Mouse (Mus musculus): ENCODE results near the gene D17H6S53E. TPM values are rescaled to one million over a fixed set of nuclear protein-coding genes. Genes with fewer than 3 reads are reported as not detected.

Gene D17H6S53E
- polyA plus RNA-seq, 1 experiment from 2014 or later = 6.0 TPM

- DNase-seq (ENCODE audit: low spot score) = no peak
- whole genome bisulfite sequencing = 74% methylated on average over 3 of the region's 3 CpGs
- H3K27me3 ChIP-seq (ENCODE audit: control insufficient read depth, insufficient read depth, low read length) = no peaks in the 10 kb centered on the region
- no peak overlapping the region for H3K4me2 ChIP-seq (replicated peaks)
- no peaks in the 10 kb centered on the region for H3K4me1 ChIP-seq (replicated peaks; ENCODE audit: control insufficient read depth, insufficient read depth, low read length)
- no peak overlapping the region for H3K27ac ChIP-seq
- H3K9ac ChIP-seq = no peak overlapping the region
- ATAC-seq (ENCODE audit: low FRiP score) = no peak
- no peaks in the 10 kb centered on the region for H3K36me3 ChIP-seq (replicated peaks; ENCODE audit: control insufficient read depth, insufficient read depth)
- H3K4me3 ChIP-seq (replicated peaks; ENCODE audit: low read length) = no peak overlapping the region
- no peaks in the 10 kb centered on the region for H3K9me3 ChIP-seq (ENCODE audit: control insufficient read depth, low read length)
These were observed 47.2 kb downstream of the D17H6S53E start for GRCm38 (mm10) chr17:35173329-35173728.

GRCm38 (mm10) chr17:35174201-35174977 lies 48.2 kb downstream of the D17H6S53E start:
- Histone ChIP-seq H3K9ac (no peak overlapping the region), H3K4me1 (replicated peaks; ENCODE audit: control insufficient read depth, insufficient read depth, low read length) (no peaks in the 10 kb centered on the region), H3K27ac (no peak overlapping the region), H3K4me3 (replicated peaks; ENCODE audit: low read length) (no peak overlapping the region), H3K9me3 (ENCODE audit: control insufficient read depth, low read length) (no peaks in the 10 kb centered on the region), H3K4me2 (replicated peaks) (no peak overlapping the region), H3K27me3 (ENCODE audit: control insufficient read depth, insufficient read depth, low read length) (no peaks in the 10 kb centered on the region), H3K36me3 (replicated peaks; ENCODE audit: control insufficient read depth, insufficient read depth) (no peaks in the 10 kb centered on the region)
- WGBS = 75% methylated on average over 8 of the region's 8 CpGs
- ATAC-seq (ENCODE audit: low FRiP score) (no peak), DNase-seq (ENCODE audit: low spot score) (no peak)

- DNase-seq (ENCODE audit: low spot score) = no peak
- Histone ChIP-seq H3K4me3 (replicated peaks; ENCODE audit: low read length) (no peak overlapping the region), H3K9ac (no peak overlapping the region), H3K9me3 (ENCODE audit: control insufficient read depth, low read length) (no peaks in the 10 kb centered on the region), H3K36me3 (replicated peaks; ENCODE audit: control insufficient read depth, insufficient read depth) (no peaks in the 10 kb centered on the region), H3K4me2 (replicated peaks) (no peak overlapping the region), H3K27me3 (ENCODE audit: control insufficient read depth, insufficient read depth, low read length) (no peaks in the 10 kb centered on the region), H3K4me1 (replicated peaks; ENCODE audit: control insufficient read depth, insufficient read depth, low read length) (no peaks in the 10 kb centered on the region), H3K27ac (no peak overlapping the region)
- 85% methylated on average over 6 of the region's 6 CpGs for WGBS
- no peak for ATAC-seq (ENCODE audit: low FRiP score)
These were observed 49.2 kb downstream of the D17H6S53E start for GRCm38 (mm10) chr17:35175382-35175781.

GRCm38 (mm10) chr17:35175968-35176367 lies 49.8 kb downstream of the D17H6S53E start, which contains the start of gene Aif1:
Gene Aif1 (minus strand): TSS chr17:35176068.
- H3K27ac ChIP-seq = no peak within 1 kb of the TSS
- no peak for DNase-seq (ENCODE audit: low spot score)
- ATAC-seq (ENCODE audit: low FRiP score) = no peak
- 39% methylated on average over 2 of the region's 2 CpGs for WGBS
- no peaks in the 10 kb centered on the region for H3K36me3 ChIP-seq (replicated peaks; ENCODE audit: control insufficient read depth, insufficient read depth)
- H3K4me1 ChIP-seq (replicated peaks; ENCODE audit: control insufficient read depth, insufficient read depth, low read length) = no peaks in the 10 kb centered on the region
- no peak within 1 kb of the TSS for H3K4me3 ChIP-seq (replicated peaks; ENCODE audit: low read length)
- H3K27me3 ChIP-seq (ENCODE audit: control insufficient read depth, insufficient read depth, low read length) = no peaks in the 10 kb centered on the region
- no peak within 1 kb of the TSS for H3K9ac ChIP-seq
- no peaks in the 10 kb centered on the region for H3K9me3 ChIP-seq (ENCODE audit: control insufficient read depth, low read length)
- H3K4me2 ChIP-seq (replicated peaks) = no peak within 1 kb of the TSS

Other genes starting within 250 kb of the D17H6S53E start
- 3.0 and 3.3 TPM in 2 replicates for gene Zbtb12, start 246.9 kb upstream of the D17H6S53E start, polyA plus RNA-seq (2014; fragmentation: Nextera tagmentation; extraction: Ambion mirVana)
- not detected in 2 replicates for gene Gm20547, start 244.3 kb upstream of the D17H6S53E start, polyA plus RNA-seq (2014; fragmentation: Nextera tagmentation; extraction: Ambion mirVana)
- 1.2 and 1.8 TPM in 2 replicates for gene C2, start 228.1 kb upstream of the D17H6S53E start, polyA plus RNA-seq (2014; fragmentation: Nextera tagmentation; extraction: Ambion mirVana)
- gene Ehmt2, start 227.9 kb upstream of the D17H6S53E start, polyA plus RNA-seq (2014; fragmentation: Nextera tagmentation; extraction: Ambion mirVana) = 72.6 and 82.1 TPM in 2 replicates
- gene Slc44a4, start 211.9 kb upstream of the D17H6S53E start, polyA plus RNA-seq (2014; fragmentation: Nextera tagmentation; extraction: Ambion mirVana) = 0.11 and 0.12 TPM in 2 replicates
- gene Neu1, start 195.1 kb upstream of the D17H6S53E start, polyA plus RNA-seq (2014; fragmentation: Nextera tagmentation; extraction: Ambion mirVana) = 26.9 and 27.2 TPM in 2 replicates
- gene Hspa1b, start 167.1 kb upstream of the D17H6S53E start, polyA plus RNA-seq (2014; fragmentation: Nextera tagmentation; extraction: Ambion mirVana) = 0.34 and 0.56 TPM in 2 replicates
- not detected in 2 replicates for gene Gm20481, start 156.5 kb upstream of the D17H6S53E start, polyA plus RNA-seq (2014; fragmentation: Nextera tagmentation; extraction: Ambion mirVana)
- 7.5 and 11.6 TPM in 2 replicates for gene Hspa1a, start 154.2 kb upstream of the D17H6S53E start, polyA plus RNA-seq (2014; fragmentation: Nextera tagmentation; extraction: Ambion mirVana)
- gene Hspa1l, start 153.7 kb upstream of the D17H6S53E start, polyA plus RNA-seq (2014; fragmentation: Nextera tagmentation; extraction: Ambion mirVana) = 1.9 TPM in 2 replicates
- 92.9 and 97.8 TPM in 2 replicates for gene Lsm2, start 144.5 kb upstream of the D17H6S53E start, polyA plus RNA-seq (2014; fragmentation: Nextera tagmentation; extraction: Ambion mirVana)
- 51.0 and 51.6 TPM in 2 replicates for gene Vars, start 125.4 kb upstream of the D17H6S53E start, polyA plus RNA-seq (2014; fragmentation: Nextera tagmentation; extraction: Ambion mirVana)
- gene Vwa7, start 109.8 kb upstream of the D17H6S53E start, polyA plus RNA-seq (2014; fragmentation: Nextera tagmentation; extraction: Ambion mirVana) = 0.13 and 0.16 TPM in 2 replicates
- gene Sapcd1, start 98.4 kb upstream of the D17H6S53E start, polyA plus RNA-seq (2014; fragmentation: Nextera tagmentation; extraction: Ambion mirVana) = 1.4 and 1.7 TPM in 2 replicates
- 1.5 and 2.4 TPM in 2 replicates for gene Msh5, start 79.6 kb upstream of the D17H6S53E start, polyA plus RNA-seq (2014; fragmentation: Nextera tagmentation; extraction: Ambion mirVana)
- 23.8 and 24.7 TPM in 2 replicates for gene Clic1, start 76.4 kb upstream of the D17H6S53E start, polyA plus RNA-seq (2014; fragmentation: Nextera tagmentation; extraction: Ambion mirVana)
- 295 and 328 TPM in 2 replicates for gene Ddah2, start 67.3 kb upstream of the D17H6S53E start, polyA plus RNA-seq (2014; fragmentation: Nextera tagmentation; extraction: Ambion mirVana)
- gene Ly6g6c, start 61.0 kb upstream of the D17H6S53E start, polyA plus RNA-seq (2014; fragmentation: Nextera tagmentation; extraction: Ambion mirVana) = not detected in 2 replicates
- 0.21 and 0.42 TPM in 2 replicates for gene Mpig6b, start 60.2 kb upstream of the D17H6S53E start, polyA plus RNA-seq (2014; fragmentation: Nextera tagmentation; extraction: Ambion mirVana)
- not detected in 2 replicates for gene Ly6g6e, start 49.5 kb upstream of the D17H6S53E start, polyA plus RNA-seq (2014; fragmentation: Nextera tagmentation; extraction: Ambion mirVana)
- 0.82 and 0.94 TPM in 2 replicates for gene Ly6g6d, start 48.3 kb upstream of the D17H6S53E start, polyA plus RNA-seq (2014; fragmentation: Nextera tagmentation; extraction: Ambion mirVana)
- gene Ly6g6f, start 40.8 kb upstream of the D17H6S53E start, polyA plus RNA-seq (2014; fragmentation: Nextera tagmentation; extraction: Ambion mirVana) = 0.23 TPM in 1 of 2 replicates, not detected in the other
- 86.8 and 89.1 TPM in 2 replicates for gene Abhd16a, start 37.1 kb upstream of the D17H6S53E start, polyA plus RNA-seq (2014; fragmentation: Nextera tagmentation; extraction: Ambion mirVana)
- gene Ly6g5c, start 18.1 kb upstream of the D17H6S53E start, polyA plus RNA-seq (2014; fragmentation: Nextera tagmentation; extraction: Ambion mirVana) = not detected in 2 replicates
- 0.44 and 1.0 TPM in 2 replicates for gene Ly6g5b, start 10.9 kb upstream of the D17H6S53E start, polyA plus RNA-seq (2014; fragmentation: Nextera tagmentation; extraction: Ambion mirVana)
- 21.9 and 22.0 TPM in 2 replicates for gene Gpank1, start 4.9 kb upstream of the D17H6S53E start, polyA plus RNA-seq (2014; fragmentation: Nextera tagmentation; extraction: Ambion mirVana)
- 321 and 339 TPM in 2 replicates for gene Csnk2b, start 4.3 kb upstream of the D17H6S53E start, polyA plus RNA-seq (2014; fragmentation: Nextera tagmentation; extraction: Ambion mirVana)
- 0.39 TPM in 1 of 2 replicates, not detected in the other for gene Apom, start 5.7 kb downstream of the D17H6S53E start, polyA plus RNA-seq (2014; fragmentation: Nextera tagmentation; extraction: Ambion mirVana)
- gene Bag6, start 8.8 kb downstream of the D17H6S53E start, polyA plus RNA-seq (2014; fragmentation: Nextera tagmentation; extraction: Ambion mirVana) = 90.2 and 98.2 TPM in 2 replicates
- gene Prrc2a, start 38.5 kb downstream of the D17H6S53E start, polyA plus RNA-seq (2014; fragmentation: Nextera tagmentation; extraction: Ambion mirVana) = 152 and 168 TPM in 2 replicates
- 7.8 and 8.7 TPM in 2 replicates for gene Aif1, start 49.7 kb downstream of the D17H6S53E start, polyA plus RNA-seq (2014; fragmentation: Nextera tagmentation; extraction: Ambion mirVana)
- gene Lst1, start 62.1 kb downstream of the D17H6S53E start, polyA plus RNA-seq (2014; fragmentation: Nextera tagmentation; extraction: Ambion mirVana) = 8.2 and 13.3 TPM in 2 replicates
- gene Ltb, start 68.1 kb downstream of the D17H6S53E start, polyA plus RNA-seq (2014; fragmentation: Nextera tagmentation; extraction: Ambion mirVana) = 0.29 and 0.39 TPM in 2 replicates
- gene Tnf, start 75.6 kb downstream of the D17H6S53E start, polyA plus RNA-seq (2014; fragmentation: Nextera tagmentation; extraction: Ambion mirVana) = not detected in 2 replicates
- gene Lta, start 79.0 kb downstream of the D17H6S53E start, polyA plus RNA-seq (2014; fragmentation: Nextera tagmentation; extraction: Ambion mirVana) = 0.23 and 0.55 TPM in 2 replicates
- gene Gm16181, start 94.5 kb downstream of the D17H6S53E start, polyA plus RNA-seq (2014; fragmentation: Nextera tagmentation; extraction: Ambion mirVana) = not detected in 2 replicates
- gene Atp6v1g2, start 107.3 kb downstream of the D17H6S53E start, polyA plus RNA-seq (2014; fragmentation: Nextera tagmentation; extraction: Ambion mirVana) = 122 and 138 TPM in 2 replicates
- gene Nfkbil1, start 109.4 kb downstream of the D17H6S53E start, polyA plus RNA-seq (2014; fragmentation: Nextera tagmentation; extraction: Ambion mirVana) = 3.5 and 3.8 TPM in 2 replicates
- gene Ddx39b, start 115.4 kb downstream of the D17H6S53E start, polyA plus RNA-seq (2014; fragmentation: Nextera tagmentation; extraction: Ambion mirVana) = 341 and 346 TPM in 2 replicates
- gene H2-D1, start 136.4 kb downstream of the D17H6S53E start, polyA plus RNA-seq (2014; fragmentation: Nextera tagmentation; extraction: Ambion mirVana) = 95.5 and 98.1 TPM in 2 replicates
- 0.25 and 0.27 TPM in 2 replicates for gene H2-Q1, start 194.0 kb downstream of the D17H6S53E start, polyA plus RNA-seq (2014; fragmentation: Nextera tagmentation; extraction: Ambion mirVana)
- gene H2-Q2, start 215.9 kb downstream of the D17H6S53E start, polyA plus RNA-seq (2014; fragmentation: Nextera tagmentation; extraction: Ambion mirVana) = 3.0 and 3.1 TPM in 2 replicates

All from hindbrain, embryonic 14.5 days (tissue).